ENCODE assay signal across 13 mouse cellular contexts in the genomic region with DNA sequence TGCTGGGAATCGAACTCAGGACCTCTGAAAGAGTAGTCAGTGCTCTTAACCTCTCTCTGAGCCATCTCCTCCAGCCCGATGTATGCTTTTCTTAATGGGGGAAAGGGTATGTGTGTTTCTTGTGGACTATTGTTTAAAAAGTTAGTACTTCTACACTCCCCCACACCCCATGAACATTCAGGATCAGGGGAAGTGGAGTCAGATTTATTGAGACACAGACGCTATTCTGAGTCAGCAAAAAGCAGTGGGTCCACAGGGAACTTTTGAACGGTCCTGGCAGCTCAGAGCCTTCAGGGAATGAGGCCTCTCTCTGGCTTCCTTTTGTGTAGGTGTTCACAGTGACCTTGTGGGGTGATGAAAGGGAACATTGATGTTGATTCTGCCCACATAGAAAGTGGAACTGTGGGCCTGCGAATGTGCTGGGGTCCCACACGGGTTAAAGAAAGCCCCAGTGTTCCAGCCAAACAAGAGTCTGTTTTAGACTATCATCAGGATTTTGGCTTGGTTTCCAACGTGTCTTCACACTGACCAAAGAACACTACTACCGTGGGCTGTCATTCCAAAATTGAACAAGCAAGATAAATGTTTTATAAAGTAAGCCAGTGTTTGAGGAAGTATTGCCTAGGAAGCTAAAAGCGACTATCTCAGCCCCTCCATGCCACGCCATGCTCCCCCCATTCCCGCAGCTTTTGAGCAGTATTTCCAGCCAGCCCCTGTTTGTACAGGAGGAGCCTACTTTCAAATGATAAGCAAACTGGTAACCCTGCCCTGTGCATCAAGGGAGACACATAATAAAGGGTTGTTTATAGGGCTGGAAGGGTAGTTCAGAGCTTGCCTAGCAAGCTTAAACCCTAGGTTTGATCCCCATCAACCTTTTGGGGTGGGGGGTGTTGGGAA. TPM values are rescaled to one million over a fixed set of nuclear protein-coding genes. Genes with fewer than 3 reads are reported as not detected.
DNase-seq lines count a peak whose midpoint lies in the region; ATAC-seq and TF ChIP-seq lines count a peak whose summit lies in the region.
"Had no signal": no experiment of that assay in that cellular context is flagged by ENCODE, and none has a peak within 500 bp of the region (broad histone marks: within the 10 kb centered on the region; RNA-seq: fewer than 3 reads in every experiment).

No protein-coding gene starts in this region.

- H3K9ac ChIP-seq in forebrain, postnatal 0 days, result no peak overlapping the region
- no peak overlapping the region for H3K9ac ChIP-seq in forebrain, embryonic 15.5 days (replicated peaks)
- H3K9ac ChIP-seq in hindbrain, postnatal 0 days (replicated peaks; ENCODE audit: low read length), result no peak overlapping the region
- 0 out of 2 replicates have a peak overlapping the region, but pooled peaks have one; percentile 16 for H3K9ac ChIP-seq in liver, postnatal 0 days (replicated peaks)
- H3K9ac ChIP-seq: limb, embryonic 12.5 days had no signal

- H3K4me3 ChIP-seq in forebrain, postnatal 0 days (ENCODE audit: low read depth, low read length), result no peak overlapping the region
- H3K4me3 ChIP-seq in forebrain, embryonic 15.5 days, result no peak overlapping the region
- H3K4me3 ChIP-seq in hindbrain, postnatal 0 days (ENCODE audit: low read length), result no peak overlapping the region
- no peak overlapping the region for H3K4me3 ChIP-seq in hindbrain, embryonic 10.5 days
- H3K4me3 ChIP-seq in liver, postnatal 0 days (ENCODE audit: low read depth, low read length), result no peak overlapping the region
- H3K4me3 ChIP-seq: limb, embryonic 12.5 days had no signal

- H3K9me3 ChIP-seq in forebrain, postnatal 0 days (ENCODE audit: low read length), result no peaks in the 10 kb centered on the region
- no peaks in the 10 kb centered on the region for H3K9me3 ChIP-seq in forebrain, embryonic 15.5 days
- H3K9me3 ChIP-seq in hindbrain, postnatal 0 days (ENCODE audit: low read length), result no peaks in the 10 kb centered on the region
- no peaks in the 10 kb centered on the region for H3K9me3 ChIP-seq in hindbrain, embryonic 10.5 days
- no peaks in the 10 kb centered on the region for H3K9me3 ChIP-seq in liver, postnatal 0 days (ENCODE audit: low read length)
- H3K9me3 ChIP-seq: limb, embryonic 12.5 days had no signal

- no peak overlapping the region for H3K27ac ChIP-seq in forebrain, postnatal 0 days (ENCODE audit: low read depth, low read length)
- no peak overlapping the region for H3K27ac ChIP-seq in forebrain, embryonic 15.5 days (replicated peaks)
- peak overlapping the region; percentile 58 for H3K27ac ChIP-seq in hindbrain, postnatal 0 days
- H3K27ac ChIP-seq in hindbrain, embryonic 10.5 days, result no peak overlapping the region
- H3K27ac ChIP-seq in liver, postnatal 0 days (ENCODE audit: low read depth), result peak overlapping the region; percentile 61
- H3K27ac ChIP-seq: limb, embryonic 12.5 days had no signal

- no peak overlapping the region for H3K4me2 ChIP-seq in forebrain, postnatal 0 days (ENCODE audit: low read depth)
- no peak overlapping the region for H3K4me2 ChIP-seq in forebrain, embryonic 15.5 days (replicated peaks)
- H3K4me2 ChIP-seq in hindbrain, postnatal 0 days (ENCODE audit: low read depth, low read length), result no peak overlapping the region
- H3K4me2 ChIP-seq in liver, postnatal 0 days (ENCODE audit: low read depth, low read length), result no peak overlapping the region; the same call in 1 of the 2 replicates
- H3K4me2 ChIP-seq: limb, embryonic 12.5 days had no signal

- no peaks in the 10 kb centered on the region for H3K36me3 ChIP-seq in forebrain, postnatal 0 days (ENCODE audit: insufficient read depth)
- 0 out of 2 replicates have a peak, but pooled peaks cover 3% of the 10 kb centered on the region for H3K36me3 ChIP-seq in forebrain, embryonic 15.5 days
- 0 out of 2 replicates have a peak, but pooled peaks cover 5% of the 10 kb centered on the region for H3K36me3 ChIP-seq in hindbrain, postnatal 0 days (ENCODE audit: insufficient read depth, low read length)
- H3K36me3 ChIP-seq in hindbrain, embryonic 10.5 days, result no peaks in the 10 kb centered on the region
- no peaks in the 10 kb centered on the region; the same call in 1 of the 2 replicates for H3K36me3 ChIP-seq in liver, postnatal 0 days (replicated peaks; ENCODE audit: insufficient read depth, low read length)

- no peak for DNase-seq in forebrain, postnatal 0 days
- DNase-seq in hindbrain, postnatal 0 days (ENCODE audit: low spot score), result peak; percentile 34
- no peak for DNase-seq in hindbrain, embryonic 10.5 days (ENCODE audit: low spot score)
- peak; percentile 19 for DNase-seq in R1 (ENCODE audit: low read depth, low spot score)
- DNase-seq in liver, postnatal 0 days, result no peak
- no peak for DNase-seq in gastrocnemius, postnatal 25 days
- DNase-seq in adrenal gland, postnatal 4 days (ENCODE audit: low spot score in 2 of 2), result no peak
- DNase-seq: adrenal gland, adult 2 months; B cell, adult 2 months; kidney, postnatal 25 days; lung, postnatal 4 days had no signal

- no peak for TF ChIP-seq CTCF in forebrain, postnatal 0 days (IDR thresholded peaks at IDR 0.05; ENCODE audit: low read depth)
- TF ChIP-seq CTCF in hindbrain, postnatal 0 days (IDR thresholded peaks at IDR 0.05; ENCODE audit: low read depth), result no peak
- no peak for TF ChIP-seq CTCF in liver, postnatal 0 days (IDR thresholded peaks at IDR 0.05; ENCODE audit: low read depth)

- H3K27me3 ChIP-seq in forebrain, postnatal 0 days (ENCODE audit: insufficient read depth, low read length), result no peaks in the 10 kb centered on the region
- no peaks in the 10 kb centered on the region for H3K27me3 ChIP-seq in forebrain, embryonic 15.5 days
- no peaks in the 10 kb centered on the region for H3K27me3 ChIP-seq in hindbrain, postnatal 0 days (ENCODE audit: insufficient read depth, low read length)
- no peaks in the 10 kb centered on the region for H3K27me3 ChIP-seq in hindbrain, embryonic 10.5 days (ENCODE audit: insufficient read depth, poor library complexity, severe bottlenecking)
- no peaks in the 10 kb centered on the region for H3K27me3 ChIP-seq in liver, postnatal 0 days (ENCODE audit: insufficient read depth, low read length)

- H3K4me1 ChIP-seq in forebrain, postnatal 0 days (ENCODE audit: insufficient read depth), result no peaks in the 10 kb centered on the region
- H3K4me1 ChIP-seq in forebrain, embryonic 15.5 days, result peaks cover 14% of the 10 kb centered on the region
- peaks cover 10% of the 10 kb centered on the region for H3K4me1 ChIP-seq in hindbrain, postnatal 0 days (ENCODE audit: insufficient read depth, low read length)
- peaks cover 9% of the 10 kb centered on the region for H3K4me1 ChIP-seq in hindbrain, embryonic 10.5 days (replicated peaks)
- H3K4me1 ChIP-seq in liver, postnatal 0 days (ENCODE audit: insufficient read depth), result peaks cover 27% of the 10 kb centered on the region
- H3K4me1 ChIP-seq: limb, embryonic 12.5 days had no signal

- TF ChIP-seq EP300 in liver, postnatal 0 days (IDR thresholded peaks at IDR 0.05; ENCODE audit: low read depth), result no peak

- WGBS in forebrain, postnatal 0 days, result 65% methylated on average over 11 of the region's 11 CpGs
- 80% methylated on average over 11 of the region's 11 CpGs for WGBS in forebrain, embryonic 15.5 days
- 70% methylated on average over 11 of the region's 11 CpGs for WGBS in hindbrain, postnatal 0 days
- WGBS in hindbrain, embryonic 10.5 days, result 81% methylated on average over 11 of the region's 11 CpGs
- 34% methylated on average over 11 of the region's 11 CpGs for WGBS in liver, postnatal 0 days (ENCODE audit: insufficient replicate concordance)

- ATAC-seq in forebrain, postnatal 0 days, result peak; percentile 32; the same call in 1 of the 2 replicates
- no peak for ATAC-seq in forebrain, embryonic 15.5 days (replicated peaks)
- ATAC-seq in hindbrain, postnatal 0 days, result peak; percentile 18; the same call in 1 of the 2 replicates
- no peak for ATAC-seq in liver, postnatal 0 days

RNA-seq across cellular contexts. Expression of a gene that starts 9.7 kb away (rescaled TPM):
- 26.0 and 31.4 TPM in 2 replicates for total RNA-seq in forebrain, postnatal 0 days (2014; rRNA removed)
- polyA plus RNA-seq in forebrain, postnatal 0 days (2015; fragmentation: Nextera tagmentation; extraction: Ambion mirVana), result 7.2 and 11.0 TPM in 2 replicates
- 14.9 and 16.8 TPM in 2 replicates for polyA plus RNA-seq in forebrain, embryonic 15.5 days (2015; fragmentation: Nextera tagmentation; extraction: Ambion mirVana)
- 17.7 and 23.5 TPM in 2 replicates for total RNA-seq in hindbrain, postnatal 0 days (2014; rRNA removed)
- polyA plus RNA-seq in hindbrain, postnatal 0 days (2015; fragmentation: Nextera tagmentation; extraction: Ambion mirVana), result 11.7 and 13.4 TPM in 2 replicates
- 3.4 and 4.6 TPM in 2 replicates for polyA plus RNA-seq in hindbrain, embryonic 10.5 days (2016; fragmentation: Nextera tagmentation; extraction: Ambion mirVana)
- polyA plus RNA-seq in liver, postnatal 0 days (2015; fragmentation: Nextera tagmentation; extraction: Ambion mirVana), result 5.8 and 7.5 TPM in 2 replicates
- 10 to 100 TPM; 21.7 to 24.0 TPM for total RNA-seq in gastrocnemius, postnatal 25 days (2021)
- total RNA-seq in adrenal gland, postnatal 4 days (2021), result 10 to 100 TPM; 47.5 to 51.9 TPM

RNA-seq across cellular contexts. Expression of a gene that starts 42.7 kb away (rescaled TPM):
- 60.2 and 71.9 TPM in 2 replicates for total RNA-seq in forebrain, postnatal 0 days (2014; rRNA removed)
- 106 and 139 TPM in 2 replicates for polyA plus RNA-seq in forebrain, postnatal 0 days (2015; fragmentation: Nextera tagmentation; extraction: Ambion mirVana)
- 140 TPM in 2 replicates for polyA plus RNA-seq in forebrain, embryonic 15.5 days (2015; fragmentation: Nextera tagmentation; extraction: Ambion mirVana)
- 98.2 and 124 TPM in 2 replicates for total RNA-seq in hindbrain, postnatal 0 days (2014; rRNA removed)
- polyA plus RNA-seq in hindbrain, postnatal 0 days (2015; fragmentation: Nextera tagmentation; extraction: Ambion mirVana), result 121 and 133 TPM in 2 replicates
- polyA plus RNA-seq in hindbrain, embryonic 10.5 days (2016; fragmentation: Nextera tagmentation; extraction: Ambion mirVana), result 140 and 149 TPM in 2 replicates
- 122 and 126 TPM in 2 replicates for polyA plus RNA-seq in liver, postnatal 0 days (2015; fragmentation: Nextera tagmentation; extraction: Ambion mirVana)
- 10 to 100 TPM; 29.7 to 43.1 TPM for total RNA-seq in gastrocnemius, postnatal 25 days (2021)
- 100 to 1,000 TPM; 141 to 142 TPM for total RNA-seq in adrenal gland, postnatal 4 days (2021)

Comparison
In these comparisons a context has a peak if more than half of its experiments do, and no peak if none do; other contexts are left out.
1. ATAC-seq: peak in forebrain, postnatal 0 days (single experiment) and hindbrain, postnatal 0 days (single experiment); none in forebrain, embryonic 15.5 days (single experiment) and liver, postnatal 0 days (single experiment).
2. DNase-seq: peak in hindbrain, postnatal 0 days (single experiment) and R1 (single experiment); none in forebrain, postnatal 0 days (single experiment), hindbrain, embryonic 10.5 days (single experiment), liver, postnatal 0 days (single experiment), gastrocnemius, postnatal 25 days (single experiment) and adrenal gland, postnatal 4 days (0 of 2).
3. H3K27ac ChIP-seq: peak in hindbrain, postnatal 0 days (single experiment) and liver, postnatal 0 days (single experiment); none in forebrain, postnatal 0 days (single experiment), forebrain, embryonic 15.5 days (single experiment) and hindbrain, embryonic 10.5 days (single experiment).